Mouse (Mus musculus): ENCODE measurements around the gene AC134908.4.

Gene AC134908.4

DNA sequence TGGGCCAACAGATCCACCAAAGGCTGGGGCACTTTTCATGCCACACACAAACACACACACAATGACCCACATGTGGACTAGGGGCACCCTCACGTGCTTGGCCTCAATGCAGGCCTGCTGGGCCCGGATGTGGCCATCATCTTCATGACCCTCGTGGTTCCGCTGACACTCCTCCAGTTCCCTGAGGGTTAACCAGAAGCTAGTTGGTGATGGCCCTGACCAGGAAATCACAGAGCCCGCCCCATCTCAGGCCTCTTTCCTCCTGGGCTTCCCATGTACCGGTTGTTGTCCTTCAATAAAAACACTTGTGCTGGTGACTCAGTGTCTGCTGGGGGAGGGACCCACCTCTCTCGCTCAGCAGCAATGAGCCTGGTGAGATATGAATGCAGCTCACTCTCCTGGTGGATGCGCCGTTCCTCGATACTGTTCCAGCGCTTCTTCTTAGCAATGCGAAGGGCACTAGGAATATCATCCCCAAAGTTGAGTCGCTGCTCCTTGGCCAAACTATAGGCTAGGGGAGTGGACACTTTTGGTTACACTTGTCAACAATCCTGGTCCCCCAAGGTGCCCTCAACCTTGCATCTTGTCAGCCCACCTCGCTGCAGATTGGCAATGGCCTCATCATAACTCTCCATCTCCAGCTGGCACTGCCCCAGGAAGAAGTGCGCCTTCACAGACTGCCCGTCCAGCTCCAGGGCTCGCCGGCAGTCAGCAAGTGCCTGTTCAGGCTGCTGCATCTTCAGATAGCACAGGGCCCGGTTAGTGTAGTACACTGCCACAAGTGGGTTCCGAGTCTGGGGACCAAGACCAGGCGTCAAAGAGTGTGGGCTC is 36.2 kb upstream of the AC134908.4 start:
- DNase-seq (ENCODE audit: extremely low read depth, insufficient read length, low spot score): no peak

DNA sequence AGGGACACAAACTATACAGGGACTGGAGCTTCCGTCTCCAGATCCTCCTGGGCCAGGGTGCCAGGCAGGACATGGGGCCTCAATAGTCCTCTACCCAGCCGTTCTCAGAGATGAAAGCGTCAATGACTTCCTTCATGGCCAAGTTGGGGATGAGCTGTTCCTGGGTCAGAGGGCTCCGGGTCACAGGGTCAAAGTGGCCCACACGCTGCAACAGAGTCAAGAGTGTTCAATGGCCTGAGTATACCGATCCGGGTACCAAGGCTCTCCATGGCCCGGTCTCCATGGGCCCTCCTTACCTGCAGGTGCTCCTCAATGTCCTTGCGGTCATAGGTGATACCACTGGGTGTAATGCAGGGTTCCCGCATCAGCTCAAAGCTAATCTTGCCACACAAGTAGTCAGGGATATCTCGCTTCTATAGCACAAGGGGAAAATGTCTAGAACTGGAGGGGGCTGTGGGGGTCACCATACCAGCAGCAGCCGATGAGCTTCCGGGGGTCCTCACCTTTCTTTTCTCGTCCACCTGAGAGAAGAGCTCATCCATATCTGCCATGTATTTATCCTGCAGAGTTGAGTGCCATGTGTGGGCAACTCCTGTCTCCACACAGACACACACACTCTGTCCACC is 35.5 kb upstream of the AC134908.4 start:
- no peak for DNase-seq (ENCODE audit: extremely low read depth, insufficient read length, low spot score)

DNA sequence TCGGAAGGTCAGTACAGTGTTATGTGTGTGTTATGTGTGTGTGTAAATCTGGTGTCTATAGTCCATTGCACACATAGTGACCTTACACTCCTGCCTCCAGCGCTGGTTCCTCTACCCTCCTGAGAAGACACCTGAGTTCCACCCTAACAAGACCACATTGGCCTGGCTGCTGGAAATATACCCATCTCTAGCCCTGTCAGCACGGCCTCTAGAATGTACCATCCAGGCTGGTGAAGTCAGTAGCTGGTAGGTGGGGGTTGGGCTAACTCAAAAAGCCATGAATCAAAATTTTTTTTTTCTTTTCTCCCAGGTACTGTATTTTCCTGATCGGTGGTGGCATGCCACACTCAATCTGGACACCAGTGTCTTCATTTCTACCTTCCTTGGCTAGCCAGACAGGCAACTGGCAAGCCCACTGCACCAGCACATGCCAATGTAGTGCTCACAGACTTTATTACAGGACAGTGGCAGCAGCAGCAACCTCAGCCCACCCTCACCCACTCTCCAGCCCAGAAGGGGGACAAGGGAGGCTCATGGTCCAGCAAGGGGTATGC is 34.8 kb upstream of the AC134908.4 start:
- DNase-seq (ENCODE audit: extremely low read depth, insufficient read length, low spot score): no peak

DNA sequence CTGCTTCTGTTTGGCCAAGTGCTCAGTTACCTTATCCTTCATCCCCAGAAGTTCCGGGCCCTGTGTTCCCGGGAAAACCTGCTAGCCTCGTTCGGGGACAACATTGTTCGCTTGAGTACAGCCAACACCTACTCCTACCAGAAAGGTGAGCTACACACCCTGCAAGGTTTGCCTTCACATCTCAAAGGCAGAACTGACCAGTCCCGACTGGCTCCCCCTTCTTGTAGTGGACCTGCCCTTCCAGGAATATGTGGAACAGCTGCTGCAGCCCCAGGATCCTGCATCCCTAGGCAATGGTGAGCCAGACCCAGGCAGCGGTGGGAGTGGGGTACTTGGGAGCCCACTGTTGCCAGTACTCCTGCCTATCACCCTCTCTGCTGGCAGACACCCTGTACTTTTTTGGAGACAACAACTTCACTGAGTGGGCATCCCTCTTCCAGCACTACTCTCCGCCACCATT is 34.1 kb upstream of the AC134908.4 start:
- no peak for DNase-seq (ENCODE audit: extremely low read depth, insufficient read length, low spot score)

DNA sequence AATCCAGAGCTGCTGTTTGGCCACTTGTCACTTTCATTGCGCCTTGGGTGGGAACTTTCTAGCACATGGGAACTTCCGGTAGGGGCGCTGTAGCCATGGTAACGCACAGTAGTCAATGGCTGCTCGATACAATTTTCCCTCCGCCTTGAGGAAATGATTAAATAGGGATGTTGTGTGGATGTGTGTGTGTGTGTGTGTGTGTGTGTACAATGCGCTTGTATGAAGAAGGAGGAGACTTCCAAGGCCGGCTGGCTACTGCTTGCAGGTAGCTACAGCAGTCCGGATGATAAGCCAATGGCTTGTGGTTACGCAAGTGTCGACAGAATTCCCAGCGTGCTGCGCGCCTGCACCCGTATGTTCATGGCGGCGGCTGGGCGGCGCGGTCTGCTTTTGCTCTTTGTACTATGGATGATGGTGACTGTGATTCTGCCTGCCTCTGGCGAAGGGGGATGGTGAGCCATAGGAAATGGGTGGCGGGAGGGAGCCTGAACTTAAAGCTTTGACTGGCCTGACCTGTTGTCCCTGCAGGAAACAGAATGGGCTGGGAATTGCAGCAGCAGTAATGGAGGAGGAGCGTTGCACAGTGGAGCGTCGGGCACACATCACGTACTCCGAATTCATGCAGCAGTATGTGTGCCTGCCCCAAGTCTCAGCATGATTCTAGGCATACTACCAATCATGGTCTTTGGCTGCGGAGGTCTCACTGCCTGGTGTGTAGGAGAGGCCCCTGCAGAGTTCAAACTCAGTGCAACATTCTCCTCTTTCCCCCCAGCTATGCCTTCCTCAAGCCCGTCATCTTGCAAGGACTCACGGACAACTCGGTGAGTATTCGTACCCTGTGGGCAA is 33.5 kb upstream of the AC134908.4 start, which contains the start of gene Jmjd8:
TSS of gene Jmjd8 (plus strand) at position 156 of the 846 bp plus-strand sequence.
- DNase-seq (ENCODE audit: extremely low read depth, insufficient read length, low spot score): peak; percentile 61

DNA sequence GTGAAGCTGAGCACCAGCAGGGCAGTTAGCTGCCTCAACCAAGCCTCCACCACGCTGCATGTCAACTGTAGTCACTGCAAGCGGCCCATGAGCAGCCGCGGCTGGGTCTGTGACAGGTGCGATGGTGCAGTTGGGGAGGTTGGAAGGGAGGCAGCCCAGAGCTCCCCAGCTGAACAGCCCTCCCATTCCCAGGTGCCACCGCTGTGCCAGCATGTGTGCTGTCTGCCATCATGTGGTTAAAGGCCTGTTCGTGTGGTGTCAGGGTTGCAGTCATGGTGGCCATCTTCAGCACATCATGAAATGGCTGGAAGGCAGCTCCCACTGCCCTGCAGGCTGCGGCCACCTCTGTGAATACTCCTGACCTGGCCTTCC is 32.8 kb upstream of the AC134908.4 start:
- no peak for DNase-seq (ENCODE audit: extremely low read depth, insufficient read length, low spot score)

DNA sequence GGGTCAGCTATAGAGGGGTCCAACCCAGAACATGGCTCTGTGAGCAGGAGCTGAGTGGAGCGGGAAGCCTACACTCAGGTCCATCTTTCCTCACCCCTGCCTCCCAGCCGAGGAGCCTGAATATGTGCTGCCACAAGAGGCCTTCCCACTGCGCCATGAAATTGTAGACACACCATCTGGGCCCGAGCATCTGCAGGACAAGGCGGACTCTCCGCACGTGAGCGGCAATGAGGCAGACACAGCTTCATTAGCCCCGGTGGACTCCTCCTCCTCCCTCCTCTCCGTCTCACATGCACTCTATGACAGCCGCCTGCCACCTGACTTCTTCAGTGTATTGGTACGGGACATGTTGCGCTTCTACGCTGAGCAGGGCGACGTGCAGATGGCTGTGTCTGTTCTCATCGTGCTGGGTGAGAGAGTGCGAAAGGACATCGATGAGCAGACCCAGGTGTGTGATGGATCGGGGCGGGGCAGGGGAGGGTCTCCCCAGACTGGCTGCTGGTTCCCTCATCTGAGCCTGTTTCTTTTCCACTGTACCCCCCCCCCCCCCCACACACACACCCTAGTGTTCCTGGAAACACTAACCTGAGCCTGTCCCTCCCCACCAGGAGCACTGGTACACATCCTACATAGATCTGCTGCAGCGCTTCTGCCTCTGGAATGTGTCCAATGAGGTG is 32.2 kb upstream of the AC134908.4 start:
- DNase-seq (ENCODE audit: extremely low read depth, insufficient read length, low spot score): no peak

DNA sequence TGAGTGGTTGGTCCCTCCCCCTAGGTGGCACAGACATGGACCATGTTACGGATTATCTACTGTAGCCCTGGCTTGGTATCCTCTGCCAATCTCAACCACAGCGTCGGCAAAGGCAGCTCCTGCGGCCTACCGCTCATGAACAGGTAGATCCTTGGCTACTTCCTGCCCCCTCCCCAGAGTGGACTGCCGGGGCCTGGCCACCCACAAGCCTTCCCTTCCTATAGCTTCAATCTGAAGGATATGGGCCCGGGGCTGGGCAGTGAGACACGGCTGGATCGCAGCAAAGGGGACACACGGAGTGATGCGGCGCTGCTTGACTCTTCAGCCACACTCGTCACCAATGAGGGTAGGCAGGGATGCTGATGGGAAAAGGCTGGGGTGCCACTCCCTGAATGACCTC is 31.6 kb upstream of the AC134908.4 start:
- no peak for DNase-seq (ENCODE audit: extremely low read depth, insufficient read length, low spot score)

DNA sequence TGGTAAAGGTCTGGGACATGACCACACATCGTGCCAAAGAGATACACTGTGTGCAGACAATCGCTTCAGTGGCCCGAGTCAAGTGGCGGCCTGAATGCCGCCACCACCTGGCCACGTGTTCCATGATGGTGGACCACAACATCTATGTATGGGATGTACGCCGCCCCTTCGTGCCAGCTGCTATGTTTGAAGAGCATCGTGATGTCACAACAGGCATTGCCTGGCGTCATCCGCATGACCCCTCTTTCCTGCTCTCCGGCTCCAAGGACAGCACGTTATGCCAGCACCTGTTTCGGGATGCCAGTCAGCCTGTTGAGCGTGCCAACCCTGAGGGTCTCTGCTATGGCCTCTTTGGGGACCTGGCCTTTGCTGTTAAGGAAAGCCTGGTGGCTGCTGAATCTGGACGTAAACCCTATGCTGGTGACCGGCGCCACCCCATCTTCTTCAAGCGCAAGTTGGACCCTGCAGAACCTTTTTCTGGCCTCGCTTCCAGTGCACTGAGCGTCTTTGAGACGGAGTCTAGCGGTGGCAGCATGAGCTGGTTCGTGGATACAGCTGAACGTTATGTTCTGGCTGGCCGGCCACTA is 30.6 kb upstream of the AC134908.4 start:
- DNase-seq (ENCODE audit: extremely low read depth, insufficient read length, low spot score): no peak

DNA sequence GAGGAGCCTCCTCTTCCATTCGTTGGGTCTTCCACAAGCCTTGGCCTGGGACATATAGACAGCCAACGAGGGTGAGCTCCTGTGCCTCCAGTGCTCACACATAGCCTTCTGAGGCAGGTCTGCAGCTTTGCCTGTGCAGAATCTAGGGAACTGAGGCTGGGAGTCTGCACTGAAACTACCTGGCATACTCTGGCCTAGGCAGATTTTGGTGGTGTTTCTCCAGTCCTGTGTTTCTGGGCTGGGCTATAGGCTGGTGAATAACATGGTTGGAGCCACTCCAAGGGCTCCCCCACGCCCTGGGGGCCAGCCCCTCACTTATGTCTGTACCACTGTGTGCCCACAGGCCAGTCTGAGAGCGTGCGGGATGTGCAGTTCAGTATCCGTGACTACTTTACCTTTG is 29.9 kb upstream of the AC134908.4 start:
- DNase-seq (ENCODE audit: extremely low read depth, insufficient read length, low spot score): no peak

DNA sequence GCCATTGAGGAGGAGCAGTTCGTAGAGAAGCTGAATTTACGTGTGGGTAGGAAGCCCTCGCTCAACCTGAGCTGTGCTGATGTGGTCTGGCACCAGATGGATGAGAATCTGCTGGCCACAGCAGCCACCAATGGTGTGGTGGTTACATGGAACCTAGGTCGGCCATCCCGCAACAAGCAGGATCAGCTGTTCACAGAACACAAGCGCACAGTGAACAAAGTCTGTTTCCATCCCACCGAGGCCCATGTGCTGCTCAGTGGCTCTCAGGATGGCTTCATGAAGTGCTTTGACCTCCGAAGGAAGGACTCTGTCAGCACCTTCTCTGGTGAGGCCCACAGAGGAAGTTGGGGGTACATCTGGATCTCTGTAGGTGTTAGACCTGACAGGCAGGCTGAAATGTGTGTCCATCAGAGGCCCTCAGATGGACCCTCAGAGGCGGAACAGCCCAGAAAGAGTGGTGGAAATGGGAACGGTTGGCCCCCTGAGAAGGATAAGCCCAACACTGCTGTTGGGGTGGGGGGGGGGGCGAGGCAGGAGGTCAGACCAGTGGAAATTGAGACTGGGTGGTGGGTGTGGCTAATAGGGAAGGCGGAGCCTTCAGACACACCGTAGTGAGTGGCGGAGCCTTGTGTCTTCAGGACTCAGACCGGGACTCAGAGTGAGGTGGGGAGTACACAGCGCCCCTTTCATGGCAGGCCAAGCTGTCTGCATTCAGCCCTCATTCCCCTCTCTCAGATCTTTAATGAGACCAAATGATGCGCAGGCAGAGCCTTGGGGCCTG is 29.1 kb upstream of the AC134908.4 start:
- no peak for DNase-seq (ENCODE audit: extremely low read depth, insufficient read length, low spot score)

DNA sequence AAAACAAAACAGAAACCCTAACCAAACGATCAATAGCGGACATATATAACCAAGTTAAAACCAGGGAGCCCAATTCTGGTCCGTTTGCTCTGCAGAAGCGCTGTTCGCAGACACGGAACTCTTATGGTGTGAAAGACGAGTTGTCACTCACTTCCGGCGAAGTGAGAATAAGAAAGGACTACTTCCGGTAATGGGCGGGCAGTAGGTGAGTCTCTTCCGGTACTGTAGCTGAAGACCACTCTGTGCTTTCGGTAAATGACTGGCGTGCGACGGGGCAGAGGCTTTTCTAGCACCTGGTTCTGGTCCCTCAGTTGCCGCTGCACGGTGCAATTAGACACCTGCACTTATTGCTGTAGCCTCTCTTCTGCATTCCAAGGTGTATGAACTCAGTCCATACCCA is 28.0 kb upstream of the AC134908.4 start, which contains the start of gene Wdr24:
TSS of gene Wdr24 (plus strand) at position 176 of the 400 bp plus-strand sequence.
- peak; percentile 62 for DNase-seq (ENCODE audit: extremely low read depth, insufficient read length, low spot score)

DNA sequence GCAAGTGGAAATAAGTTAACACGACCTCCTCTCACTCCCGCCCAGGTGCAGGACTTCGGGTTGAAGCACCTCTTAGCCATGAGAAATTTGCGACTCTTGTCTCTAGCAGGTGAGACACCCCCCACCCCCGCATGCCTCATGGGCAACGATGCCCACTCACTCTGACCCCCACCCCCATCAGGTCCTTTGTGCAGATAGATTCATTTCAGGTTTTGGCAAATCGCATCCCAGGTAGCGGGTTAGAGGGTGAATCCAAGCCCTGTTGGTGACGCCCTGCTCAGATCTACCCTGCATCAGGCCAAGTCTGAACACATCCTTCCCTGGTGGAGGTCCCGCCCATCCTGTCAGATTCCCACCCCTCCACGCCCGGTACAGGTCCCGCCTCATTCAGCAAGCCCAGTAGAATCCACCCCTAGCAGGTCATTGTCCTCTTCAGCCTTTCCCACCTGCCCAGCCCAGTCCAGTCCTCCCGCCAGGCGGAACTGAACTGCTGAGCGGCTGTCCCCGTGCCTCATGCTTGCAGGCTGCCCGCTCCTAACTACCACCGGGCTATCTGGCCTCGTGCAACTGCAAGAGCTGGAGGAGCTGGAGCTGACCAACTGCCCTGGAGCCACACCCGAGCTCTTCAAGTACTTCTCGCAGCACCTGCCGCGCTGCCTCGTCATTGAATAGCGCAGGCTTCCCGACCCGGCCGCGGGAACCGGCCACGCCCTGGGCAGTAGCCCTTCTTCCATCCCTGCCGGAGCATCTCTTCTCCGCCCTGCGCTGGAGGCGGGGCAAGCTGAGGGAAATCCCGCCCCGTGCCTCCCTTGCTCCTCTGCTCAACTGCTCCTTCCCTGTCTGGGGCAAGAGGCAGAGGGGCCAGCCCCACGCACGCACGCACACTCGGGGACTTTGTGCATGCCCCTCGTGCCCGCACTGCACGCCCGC is 23.7 kb upstream of the AC134908.4 start:
- DNase-seq (ENCODE audit: extremely low read depth, insufficient read length, low spot score): peak; percentile 89

DNA sequence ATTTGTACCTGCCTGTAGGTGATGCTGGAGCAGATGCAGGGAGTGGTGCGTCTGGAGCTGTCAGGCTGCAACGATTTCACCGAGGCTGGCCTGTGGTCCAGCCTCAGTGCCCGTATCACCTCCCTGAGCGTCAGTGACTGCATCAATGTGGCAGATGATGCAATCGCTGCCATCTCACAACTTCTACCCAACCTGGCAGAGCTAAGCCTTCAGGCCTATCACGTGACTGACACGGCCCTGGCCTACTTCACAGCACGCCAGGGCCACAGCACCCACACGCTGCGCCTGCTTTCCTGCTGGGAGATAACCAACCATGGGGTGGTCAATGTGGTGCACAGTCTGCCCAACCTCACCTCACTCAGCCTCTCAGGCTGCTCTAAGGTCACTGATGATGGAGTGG is 22.2 kb upstream of the AC134908.4 start:
- no peak for DNase-seq (ENCODE audit: extremely low read depth, insufficient read length, low spot score)

DNA sequence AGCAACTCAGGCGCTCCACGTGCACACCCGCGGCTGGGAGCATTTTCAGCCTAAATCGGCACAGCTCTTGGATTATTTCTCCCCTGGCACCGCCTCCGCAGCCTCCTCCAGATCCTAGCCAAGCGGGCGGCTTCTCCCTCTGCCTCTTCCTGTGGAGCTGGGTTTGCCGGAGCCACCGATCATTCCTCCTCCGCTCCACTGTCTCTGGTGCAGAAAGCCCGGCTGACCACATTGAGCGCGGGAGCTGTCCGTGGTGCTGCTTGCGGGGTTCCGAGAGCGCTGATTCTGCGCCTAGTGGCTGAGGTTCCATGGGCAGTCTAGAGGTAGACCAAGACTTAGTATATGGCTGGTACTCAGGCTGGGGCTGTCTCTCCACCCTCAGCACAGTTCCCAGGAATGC is 18.0 kb upstream of the AC134908.4 start:
- DNase-seq (ENCODE audit: extremely low read depth, insufficient read length, low spot score): no peak

DNA sequence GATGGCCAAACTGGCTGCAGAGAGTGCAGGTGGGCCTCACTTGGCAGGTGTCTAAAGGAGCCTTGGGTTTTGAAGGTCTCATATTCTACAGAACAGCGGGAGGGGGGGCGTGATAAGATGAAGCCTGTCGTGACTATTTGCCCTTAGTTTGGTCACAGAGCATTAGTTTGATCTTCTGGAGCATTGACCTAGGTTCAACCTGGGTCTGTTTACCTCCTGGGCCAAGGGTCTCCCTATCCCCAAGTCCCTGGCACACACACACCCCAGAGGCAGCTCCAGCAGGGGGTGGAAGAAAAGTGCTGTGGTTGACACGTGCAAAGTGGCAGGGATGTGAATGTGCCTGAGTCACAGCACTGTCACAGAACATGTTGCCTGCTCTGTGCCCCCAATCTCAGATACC is 15.4 kb upstream of the AC134908.4 start:
- no peak for DNase-seq (ENCODE audit: extremely low read depth, insufficient read length, low spot score)

DNA sequence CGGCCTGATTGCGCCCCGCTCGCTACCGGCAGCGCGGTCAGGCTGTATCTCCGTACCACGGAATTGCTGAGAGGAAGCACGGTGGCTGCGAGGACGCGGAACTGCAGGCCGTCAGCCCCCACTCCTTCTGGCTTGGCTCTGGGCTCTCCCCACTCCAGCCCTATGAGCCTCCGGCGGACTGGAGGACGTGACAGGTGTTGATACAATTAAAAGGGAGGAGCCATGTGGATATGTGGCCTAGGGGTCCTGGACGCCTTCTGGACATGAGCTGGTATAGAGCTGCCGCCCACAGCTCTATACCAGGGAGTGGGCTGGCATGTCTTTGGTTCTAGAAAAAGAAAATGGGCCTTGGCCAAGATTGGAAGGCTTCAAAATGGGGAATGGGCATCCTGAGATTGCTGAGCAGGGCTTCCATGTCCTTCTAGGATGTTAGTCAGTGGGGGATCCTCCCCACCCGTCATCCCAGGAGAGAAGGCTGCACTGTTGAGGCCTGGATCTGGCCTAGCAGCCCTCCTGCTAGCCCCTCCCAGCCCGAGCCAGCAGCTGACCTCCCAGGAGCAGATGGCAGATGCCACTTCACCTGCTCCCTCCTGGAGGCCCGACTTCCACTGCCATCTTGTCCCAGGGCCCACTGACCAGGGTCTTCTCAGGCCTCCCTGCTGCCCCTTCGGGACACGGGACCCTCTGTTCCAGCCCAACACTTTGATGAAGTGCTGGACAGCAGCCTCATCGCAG is 14.3 kb upstream of the AC134908.4 start:
- no peak for DNase-seq (ENCODE audit: extremely low read depth, insufficient read length, low spot score)
